Mouse (Mus musculus) kidney, embryonic 15.5 days (tissue): ENCODE data around the gene Cby1. TPM values are rescaled to one million over a fixed set of nuclear protein-coding genes. Genes with fewer than 3 reads are reported as not detected.
A peak's percentile ranks its signal among the peaks of the same experiment; 100 is the strongest.

Experiments
- ATAC-seq: fragments of 200-750 bp; cut with Nextera tagmentation; replicated peaks from 2 replicates; pipeline ENCODE4 v1.8.0; 2017; ENCODE audit warnings: moderate TSS enrichment; ENCODE audit not compliant: low FRiP score
- H3K27ac ChIP-seq: fragments of 300-500 bp; sonication (generic); 2 replicates; pipeline ENCODE4 v1.5.1; 2015; ENCODE audit warnings: mild to moderate bottlenecking, inconsistent platforms
- H3K27me3 ChIP-seq: fragments of 300-500 bp; sonication (generic); 2 replicates; pipeline ENCODE4 v1.6.1; 2015; ENCODE audit warnings: inconsistent platforms
- H3K36me3 ChIP-seq: fragments of 300-500 bp; sonication (generic); 2 replicates; pipeline ENCODE4 v1.6.1; 2015; ENCODE audit warnings: inconsistent platforms
- H3K4me1 ChIP-seq: fragments of 300-500 bp; sonication (generic); 2 replicates; pipeline ENCODE4 v1.6.1; 2015; ENCODE audit warnings: inconsistent platforms
- H3K4me2 ChIP-seq: fragments of 300-500 bp; sonication (generic); 2 replicates; pipeline ENCODE4 v1.6.1; 2015; ENCODE audit warnings: moderate library complexity, mild to moderate bottlenecking, inconsistent platforms
- H3K4me3 ChIP-seq: fragments of 300-500 bp; sonication (generic); replicated peaks from 2 replicates; pipeline ENCODE4 v1.5.1; 2015; ENCODE audit warnings: mild to moderate bottlenecking, inconsistent platforms
- H3K9ac ChIP-seq: fragments of 300-500 bp; sonication (generic); 2 replicates; pipeline ENCODE4 v1.6.1; 2015; ENCODE audit warnings: mild to moderate bottlenecking, inconsistent platforms
- H3K9me3 ChIP-seq: fragments of 300-500 bp; sonication (generic); replicated peaks from 2 replicates; pipeline ENCODE4 v1.6.1; 2016; ENCODE audit warnings: inconsistent platforms
- WGBS: fragments of 180-500 bp; shearing (Covaris S2); methylation state at CpG from one replicate; pipeline ENCODE4 v1.1.7; 2015; ENCODE audit warnings: mixed read lengths; 5-methylcytosine and 5-hydroxymethylcytosine counted together
- polyA plus RNA-seq: library from polyadenylated mRNA; unstranded; fragments of >200 nt; fragmentation: Nextera tagmentation; extraction: Ambion mirVana; gene quantifications from 2 replicates; pipeline ENCODE4 v1.2.1, GENCODE M21; 2015

The Cby1 gene
- polyA plus RNA-seq = 51.5 and 56.6 TPM in 2 replicates

DNA sequence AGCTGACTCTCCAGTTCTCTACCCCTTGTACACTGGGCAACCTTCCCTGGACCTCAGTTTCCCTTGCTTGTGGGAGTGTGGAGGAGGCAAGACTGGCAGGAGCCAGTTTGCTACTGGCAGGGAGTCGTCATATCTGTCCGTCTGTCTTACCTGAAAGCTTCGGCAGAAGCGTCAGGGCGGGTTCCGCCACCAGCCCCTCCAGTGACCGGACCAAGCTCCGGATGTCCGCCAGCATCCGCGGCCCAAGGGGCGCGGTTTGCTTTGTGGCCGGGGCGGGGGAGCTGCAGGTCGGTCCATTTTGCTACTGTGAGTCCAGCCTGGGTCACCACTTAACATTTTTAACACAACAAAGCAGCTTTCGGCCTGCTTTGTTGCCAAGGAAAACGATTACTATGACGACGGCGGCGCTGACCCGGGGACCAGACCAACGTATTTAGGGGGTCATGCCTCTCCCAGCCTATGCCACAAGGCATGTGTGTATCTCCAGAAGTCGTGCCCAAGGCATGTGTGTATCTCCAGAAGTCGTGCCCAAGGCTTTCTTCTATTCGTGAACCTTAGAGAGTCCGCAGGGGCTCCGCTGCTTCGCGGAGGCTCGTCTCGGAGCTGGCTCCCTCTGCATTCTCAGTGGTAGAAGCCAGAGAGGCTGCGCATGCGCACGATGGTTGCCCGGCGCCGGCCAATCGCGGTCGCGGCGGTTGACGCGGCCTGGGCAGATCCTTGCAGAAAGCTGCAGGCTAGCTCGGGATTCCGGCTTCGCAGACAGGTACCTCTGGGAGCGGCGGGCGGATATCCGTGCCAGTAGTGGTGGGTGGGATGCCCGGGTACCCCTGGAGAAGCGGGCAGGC is at the start of gene Cby1, which contains the start of gene Fam227a:
Cby1 (plus strand) TSS at position 669 of the 845 bp plus-strand sequence.
Fam227a (minus strand) TSS at position 426 of the 845 bp plus-strand sequence.
- peaks cover 24% of the 10 kb centered on the region for H3K36me3 ChIP-seq
- H3K27ac ChIP-seq = peak within 1 kb of the TSS; percentile 98
- WGBS = under 1% methylated on average over 55 of the region's 55 CpGs
- H3K9ac ChIP-seq = peak within 1 kb of the TSS; percentile 76
- peak within 1 kb of the TSS; percentile 88 for H3K4me2 ChIP-seq
- no peaks in the 10 kb centered on the region for H3K9me3 ChIP-seq
- ATAC-seq = peak; percentile 93
- no peaks in the 10 kb centered on the region for H3K27me3 ChIP-seq
- H3K4me1 ChIP-seq = peaks cover 11% of the 10 kb centered on the region
- peak within 1 kb of the TSS; percentile 72 for H3K4me3 ChIP-seq

DNA sequence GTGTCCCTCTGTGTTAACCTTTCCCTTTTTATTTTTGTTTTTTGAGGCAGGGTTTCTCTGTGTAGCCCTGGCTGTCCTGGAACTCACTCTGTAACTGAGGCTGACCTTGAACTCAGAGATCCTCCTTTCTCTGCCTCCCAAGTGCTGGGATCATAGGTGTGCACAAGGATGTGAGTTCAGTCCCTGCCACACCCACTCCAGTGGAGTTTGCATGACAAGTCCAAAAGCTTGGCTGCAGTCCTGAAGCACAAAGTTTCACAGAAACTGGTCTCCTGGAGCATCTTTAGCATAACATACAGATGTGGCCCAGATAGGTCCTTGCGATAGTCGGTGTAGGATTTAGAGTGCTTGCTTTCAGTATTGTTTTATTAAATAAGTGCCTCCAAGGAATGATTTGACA is 49.8 kb upstream of the Cby1 start:
- no peaks in the 10 kb centered on the region for H3K9me3 ChIP-seq
- no peak overlapping the region for H3K4me2 ChIP-seq
- H3K9ac ChIP-seq = no peak overlapping the region
- H3K27ac ChIP-seq = no peak overlapping the region
- ATAC-seq = no peak
- WGBS = 92% methylated on average over 2 of the region's 2 CpGs
- H3K27me3 ChIP-seq = 0 out of 2 replicates have a peak, but pooled peaks cover 7% of the 10 kb centered on the region
- H3K36me3 ChIP-seq = no peaks in the 10 kb centered on the region; the same call in 1 of the 2 replicates
- H3K4me1 ChIP-seq = peaks cover 9% of the 10 kb centered on the region
- H3K4me3 ChIP-seq = no peak overlapping the region

DNA sequence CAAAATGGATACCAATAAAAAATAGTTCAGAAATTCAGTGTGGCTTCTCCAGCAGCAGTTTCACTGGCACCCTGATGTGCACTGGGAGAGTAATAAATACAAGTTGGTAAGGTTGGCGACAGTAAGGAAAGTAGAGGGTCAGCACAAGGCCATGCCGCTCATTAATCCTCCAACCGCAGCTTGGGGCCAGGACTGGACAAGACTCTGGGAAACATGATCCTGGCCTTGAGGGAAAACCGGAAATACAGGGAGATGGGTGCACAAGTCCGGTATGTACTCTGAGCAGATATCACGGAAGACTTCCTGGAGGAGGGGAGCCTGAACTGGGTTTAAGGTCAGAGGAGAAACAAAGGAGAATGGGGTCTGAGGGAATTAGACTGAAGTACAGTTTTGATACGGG is 43.5 kb upstream of the Cby1 start:
- no peak for ATAC-seq
- 40% methylated on average over 7 of the region's 7 CpGs for WGBS
- 0 out of 2 replicates have a peak overlapping the region, but pooled peaks have one; percentile 11 for H3K27ac ChIP-seq
- no peaks in the 10 kb centered on the region for H3K27me3 ChIP-seq
- no peak overlapping the region for H3K4me3 ChIP-seq
- no peaks in the 10 kb centered on the region for H3K9me3 ChIP-seq
- no peak overlapping the region for H3K9ac ChIP-seq
- H3K4me2 ChIP-seq = no peak overlapping the region
- H3K4me1 ChIP-seq = no peaks in the 10 kb centered on the region
- no peaks in the 10 kb centered on the region; the same call in 1 of the 2 replicates for H3K36me3 ChIP-seq

DNA sequence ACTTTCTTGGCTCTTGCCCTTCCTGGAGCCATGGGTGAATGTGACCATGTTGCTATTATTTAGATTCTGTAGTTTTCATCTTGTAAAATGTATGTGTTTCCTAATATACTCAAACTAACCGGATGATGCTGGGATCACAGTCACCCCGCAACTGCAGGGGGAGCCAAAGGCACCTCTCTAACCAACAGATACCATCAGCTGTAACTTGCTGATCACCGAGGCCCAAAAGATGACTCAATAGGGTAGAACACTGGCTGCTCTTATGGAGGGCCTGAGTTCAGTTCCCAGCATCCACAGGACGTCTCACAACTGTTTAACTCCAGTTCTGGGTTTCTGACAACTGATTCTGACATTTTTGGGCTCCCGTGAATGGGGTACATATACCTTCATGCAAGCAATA is 42.3 kb upstream of the Cby1 start:
- Histone ChIP-seq H3K27me3 (no peaks in the 10 kb centered on the region), H3K4me2 (no peak overlapping the region), H3K9ac (no peak overlapping the region), H3K9me3 (no peaks in the 10 kb centered on the region), H3K36me3 (no peaks in the 10 kb centered on the region; the same call in 1 of the 2 replicates), H3K4me1 (no peaks in the 10 kb centered on the region), H3K4me3 (no peak overlapping the region), H3K27ac (no peak overlapping the region)
- no peak for ATAC-seq
- 85% methylated on average over 5 of the region's 5 CpGs for WGBS

DNA sequence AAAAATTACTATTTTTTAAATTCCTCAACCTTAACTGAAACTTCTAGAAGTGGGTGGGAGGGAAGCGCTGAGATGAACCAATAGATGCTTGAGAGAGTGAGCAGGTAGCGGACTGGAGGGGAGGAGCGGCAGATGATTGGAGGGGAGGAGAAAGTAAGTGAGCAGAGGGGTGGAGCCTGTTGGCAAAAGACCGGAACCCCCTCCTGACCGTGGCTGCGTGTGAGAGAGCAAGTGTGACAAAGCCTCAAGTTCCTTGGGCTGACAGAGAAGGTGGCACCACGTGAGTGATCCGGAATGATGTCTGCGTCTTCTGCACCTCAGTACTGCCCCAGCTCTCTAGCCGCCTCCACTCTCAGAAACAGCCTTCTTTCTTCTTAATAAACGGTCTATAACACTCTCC is 41.9 kb upstream of the Cby1 start:
- WGBS = 80% methylated on average over 11 of the region's 11 CpGs
- Histone ChIP-seq H3K4me2 (no peak overlapping the region), H3K4me3 (no peak overlapping the region), H3K27ac (no peak overlapping the region), H3K9me3 (no peaks in the 10 kb centered on the region), H3K4me1 (no peaks in the 10 kb centered on the region), H3K27me3 (no peaks in the 10 kb centered on the region), H3K36me3 (no peaks in the 10 kb centered on the region; the same call in 1 of the 2 replicates), H3K9ac (no peak overlapping the region)
- ATAC-seq = no peak

DNA sequence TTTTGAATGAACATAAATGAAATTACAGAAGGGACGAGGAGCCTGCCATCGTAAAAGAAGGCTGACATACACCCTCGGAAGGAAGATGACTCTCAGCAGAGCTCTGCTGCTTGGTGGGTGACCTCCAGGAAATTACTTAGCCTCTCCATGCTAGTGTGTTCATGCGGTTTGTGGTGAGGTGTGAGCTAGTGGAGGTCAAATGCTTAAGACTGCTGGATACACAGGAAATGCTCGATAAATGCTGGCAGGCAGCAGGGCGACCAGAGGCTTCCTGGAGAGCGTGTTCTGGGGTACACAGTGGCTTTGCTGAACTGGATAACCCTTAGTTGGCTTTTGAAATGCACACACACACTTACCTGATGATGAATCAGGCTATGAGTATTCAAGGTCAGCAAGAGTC is 40.5 kb upstream of the Cby1 start:
- no peak overlapping the region for H3K4me3 ChIP-seq
- no peak overlapping the region for H3K4me2 ChIP-seq
- 73% methylated on average over 7 of the region's 7 CpGs for WGBS

DNA sequence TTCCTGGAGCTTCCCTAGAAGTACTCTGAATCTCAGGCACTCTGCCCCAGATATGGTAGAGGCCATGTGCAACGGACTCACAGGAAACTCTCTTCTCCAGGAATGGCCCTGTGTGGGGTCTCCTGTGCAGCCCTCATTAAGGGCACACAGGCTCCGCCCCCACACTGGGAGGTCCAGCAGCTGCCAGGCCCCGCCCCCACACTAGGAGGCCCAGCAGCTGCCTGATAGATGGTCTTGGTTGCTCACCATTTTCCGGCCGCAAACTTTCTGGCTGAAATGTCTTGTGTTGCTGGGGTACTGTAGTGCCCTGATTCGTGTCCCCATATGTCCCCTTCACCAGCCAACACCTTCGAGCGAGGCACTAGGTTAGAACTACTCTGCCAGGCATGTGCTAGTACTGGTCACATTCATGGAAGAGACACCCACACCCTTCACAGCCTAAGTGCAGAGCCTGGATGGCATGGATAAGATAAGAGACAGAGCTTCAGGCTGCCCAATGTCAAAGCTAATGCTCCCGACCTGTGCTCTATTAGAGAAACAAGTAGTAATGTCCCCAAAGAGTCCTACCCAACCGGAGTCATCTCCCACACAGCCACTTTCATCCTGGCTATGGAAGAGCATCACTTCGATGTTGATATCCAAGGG is 39.1 kb upstream of the Cby1 start:
- no peak for ATAC-seq
- Histone ChIP-seq H3K4me2 (no peak overlapping the region), H3K36me3 (peaks cover 6% of the 10 kb centered on the region; the same call in 1 of the 2 replicates), H3K9me3 (no peaks in the 10 kb centered on the region), H3K4me1 (no peaks in the 10 kb centered on the region), H3K27ac (no peak overlapping the region), H3K9ac (no peak overlapping the region), H3K27me3 (no peaks in the 10 kb centered on the region), H3K4me3 (no peak overlapping the region)
- WGBS = 79% methylated on average over 11 of the region's 11 CpGs

More for the DNA sequence above, 40.5 kb upstream of the Cby1 start:
- no peak overlapping the region for H3K27ac ChIP-seq
- no peak overlapping the region for H3K9ac ChIP-seq
- H3K36me3 ChIP-seq = no peaks in the 10 kb centered on the region
- no peaks in the 10 kb centered on the region for H3K4me1 ChIP-seq
- ATAC-seq = no peak
- no peaks in the 10 kb centered on the region for H3K27me3 ChIP-seq
- no peaks in the 10 kb centered on the region for H3K9me3 ChIP-seq

DNA sequence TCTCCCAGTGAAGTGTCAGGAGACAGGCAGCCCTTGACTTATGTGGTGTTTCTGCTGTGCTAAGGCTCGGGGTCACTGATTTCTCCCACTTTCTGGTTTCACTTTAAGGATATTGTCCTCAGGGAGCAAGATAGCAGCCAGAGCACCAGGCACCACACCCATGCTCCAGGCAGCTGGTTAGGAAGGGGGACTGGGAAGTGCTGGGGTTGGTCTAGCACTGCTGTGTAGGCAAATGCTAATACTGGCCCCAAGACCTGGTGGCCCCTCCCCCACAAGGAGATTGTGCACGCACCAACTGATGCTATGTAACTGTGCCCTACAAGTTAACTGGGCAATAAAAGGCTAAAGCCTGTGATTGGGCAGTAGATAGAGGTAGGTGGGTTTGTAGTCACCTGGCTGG is 28.5 kb upstream of the Cby1 start:
- Histone ChIP-seq H3K27ac (no peak overlapping the region), H3K9me3 (no peaks in the 10 kb centered on the region), H3K4me3 (no peak overlapping the region), H3K9ac (no peak overlapping the region), H3K4me2 (no peak overlapping the region), H3K36me3 (peaks cover 29% of the 10 kb centered on the region), H3K27me3 (no peaks in the 10 kb centered on the region), H3K4me1 (peaks cover 7% of the 10 kb centered on the region; the same call in 1 of the 2 replicates)
- ATAC-seq = no peak
- 41% methylated on average over 2 of the region's 2 CpGs for WGBS

DNA sequence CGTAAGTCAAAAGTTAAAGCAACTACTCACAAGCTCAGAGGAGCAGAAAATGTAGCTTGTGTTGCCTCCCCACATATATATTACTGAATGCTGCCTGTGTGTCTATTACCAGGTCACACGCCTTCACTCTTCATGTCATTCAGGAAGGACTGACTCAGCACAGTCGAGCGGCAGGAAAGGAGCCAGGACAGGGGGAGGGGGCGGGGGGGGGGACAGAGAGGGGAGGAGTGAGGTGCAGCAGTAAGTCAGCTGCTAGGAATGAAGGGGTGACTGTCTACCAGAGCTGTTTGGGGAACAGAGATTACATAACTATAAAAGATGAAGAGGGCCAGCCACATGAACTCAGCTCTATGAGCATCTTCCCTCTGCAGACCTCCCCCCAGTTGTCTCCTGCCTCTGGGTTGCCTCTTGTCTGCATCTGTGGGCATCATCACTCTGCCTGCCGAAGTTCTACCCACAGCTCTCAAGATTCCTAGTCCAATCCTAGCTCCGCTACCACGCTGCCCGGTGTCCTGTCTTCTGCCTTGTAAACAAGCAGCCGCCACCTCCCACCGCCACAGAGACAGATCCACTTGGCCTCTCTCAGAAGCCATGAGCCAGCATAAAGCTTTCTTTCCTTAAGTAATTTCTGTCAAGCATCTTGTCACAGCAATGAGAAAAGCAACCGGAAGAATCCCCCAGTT is 17.7 kb upstream of the Cby1 start:
- Histone ChIP-seq H3K4me2 (no peak overlapping the region), H3K4me3 (no peak overlapping the region), H3K9me3 (no peaks in the 10 kb centered on the region), H3K27ac (no peak overlapping the region), H3K9ac (no peak overlapping the region), H3K27me3 (no peaks in the 10 kb centered on the region), H3K4me1 (no peaks in the 10 kb centered on the region), H3K36me3 (peaks cover 12% of the 10 kb centered on the region)
- WGBS = 63% methylated on average over 12 of the region's 12 CpGs
- ATAC-seq = no peak

DNA sequence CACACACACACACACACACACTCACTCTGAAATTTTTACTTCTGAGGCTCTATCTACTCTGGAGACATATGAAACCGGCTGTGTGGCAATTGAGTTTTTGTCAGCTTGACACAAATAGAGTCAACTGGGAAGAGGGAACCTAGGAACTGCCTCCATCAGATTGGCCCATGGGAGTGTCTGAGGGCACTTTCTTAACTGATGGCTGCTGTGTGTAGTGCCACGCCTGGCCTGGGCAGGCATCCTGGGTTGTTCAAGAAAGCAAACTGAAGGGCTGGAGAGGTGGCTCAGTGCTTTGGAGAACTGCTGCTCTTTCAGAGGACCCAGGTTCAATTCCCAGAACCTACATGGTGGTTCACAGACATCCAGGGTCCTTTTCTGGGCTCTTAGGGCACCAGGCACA is 13.5 kb upstream of the Cby1 start:
- no peaks in the 10 kb centered on the region for H3K4me1 ChIP-seq
- 88% methylated on average over 2 of the region's 2 CpGs for WGBS
- peaks cover 10% of the 10 kb centered on the region; the same call in 1 of the 2 replicates for H3K36me3 ChIP-seq
- ATAC-seq = no peak
- H3K27ac ChIP-seq = no peak overlapping the region
- no peak overlapping the region for H3K4me2 ChIP-seq
- H3K4me3 ChIP-seq = no peak overlapping the region
- no peak overlapping the region for H3K9ac ChIP-seq
- no peaks in the 10 kb centered on the region for H3K27me3 ChIP-seq
- no peaks in the 10 kb centered on the region for H3K9me3 ChIP-seq

DNA sequence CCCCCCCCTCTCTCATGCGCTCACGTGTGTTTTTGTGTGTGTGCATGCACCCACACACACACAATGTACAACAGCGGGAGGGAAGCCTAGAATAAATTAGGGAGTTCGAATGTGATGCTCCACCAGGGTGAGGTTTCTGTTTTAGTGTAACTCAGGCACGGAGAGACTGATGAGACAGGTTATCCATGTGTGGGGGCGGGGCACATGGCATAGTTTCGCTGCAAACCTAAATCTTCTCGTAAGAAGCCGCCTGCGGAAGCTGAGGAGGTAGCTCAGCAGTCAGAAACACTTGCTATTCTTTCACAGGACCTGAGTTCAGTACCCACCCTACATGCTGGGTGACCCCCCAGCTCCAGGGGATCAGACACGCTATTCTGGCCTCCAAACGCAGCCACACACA is 10.9 kb upstream of the Cby1 start:
- Histone ChIP-seq H3K4me3 (no peak overlapping the region), H3K36me3 (peaks cover 5% of the 10 kb centered on the region; the same call in 1 of the 2 replicates), H3K27me3 (no peaks in the 10 kb centered on the region), H3K27ac (no peak overlapping the region), H3K4me2 (no peak overlapping the region), H3K4me1 (no peaks in the 10 kb centered on the region), H3K9me3 (no peaks in the 10 kb centered on the region), H3K9ac (no peak overlapping the region)
- ATAC-seq = no peak
- WGBS = 88% methylated on average over 12 of the region's 12 CpGs

DNA sequence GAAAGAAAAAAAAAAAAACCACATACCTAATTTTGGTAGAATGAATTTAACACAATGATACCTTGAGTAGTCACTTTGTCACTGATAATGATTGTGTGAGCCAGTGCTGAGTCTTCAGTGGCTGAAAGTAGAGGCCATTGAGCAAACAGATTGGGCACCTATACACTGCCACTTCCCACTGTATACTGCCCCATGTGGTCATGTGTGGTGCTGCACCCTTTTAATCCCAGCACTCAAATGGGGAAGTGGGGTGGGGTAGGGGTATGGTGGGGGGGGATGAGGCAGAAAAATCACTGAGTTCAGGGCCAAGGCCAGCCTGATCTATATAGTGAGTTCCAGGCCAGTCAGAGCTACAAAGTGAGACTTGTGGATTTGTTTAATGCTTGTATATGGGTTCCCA is 8.4 kb upstream of the Cby1 start:
- H3K4me2 ChIP-seq = no peak overlapping the region
- no peak overlapping the region for H3K9ac ChIP-seq
- no peak for ATAC-seq
- no peaks in the 10 kb centered on the region for H3K27me3 ChIP-seq
- no peaks in the 10 kb centered on the region for H3K4me1 ChIP-seq
- H3K4me3 ChIP-seq = no peak overlapping the region
- peaks cover 5% of the 10 kb centered on the region; the same call in 1 of the 2 replicates for H3K36me3 ChIP-seq
- no peaks in the 10 kb centered on the region for H3K9me3 ChIP-seq
- no peak overlapping the region for H3K27ac ChIP-seq
